ENCODE assay signal across 12 mouse cellular contexts in genomic region chr4:126295937-126296336, GRCm38 (mm10). TPM values are rescaled to one million over a fixed set of nuclear protein-coding genes. Genes with fewer than 3 reads are reported as not detected.
DNase-seq lines count a peak whose midpoint lies in the region; ATAC-seq and TF ChIP-seq lines count a peak whose summit lies in the region.
"Had no signal": no experiment of that assay in that cellular context is flagged by ENCODE, and none has a peak within 500 bp of the region (broad histone marks: within the 10 kb centered on the region; RNA-seq: fewer than 3 reads in every experiment).

No protein-coding gene starts in this region.

- TF ChIP-seq EP300 in stomach, postnatal 0 days (optimal IDR thresholded peaks at IDR 0.05), result no peak

- no peak for DNase-seq in hindbrain, postnatal 0 days (ENCODE audit: low spot score)
- DNase-seq in stomach, postnatal 0 days (ENCODE audit: low spot score), result no peak
- no peak for DNase-seq in limb, embryonic 10.5 days (ENCODE audit: low spot score)
- DNase-seq in thymus, postnatal 14 days, result no peak
- DNase-seq: gastrocnemius, postnatal 14 days had no signal

- peaks cover 54% of the 10 kb centered on the region for H3K27me3 ChIP-seq in hindbrain, embryonic 15.5 days
- peaks cover 13% of the 10 kb centered on the region; the same call in 1 of the 2 replicates for H3K27me3 ChIP-seq in hindbrain, postnatal 0 days (ENCODE audit: insufficient read depth, low read length)
- H3K27me3 ChIP-seq in stomach, embryonic 14.5 days (ENCODE audit: control insufficient read depth, insufficient read depth, low read length), result peaks cover 13% of the 10 kb centered on the region; the same call in 1 of the 2 replicates
- H3K27me3 ChIP-seq in stomach, postnatal 0 days (ENCODE audit: control insufficient read depth, insufficient read depth, low read length), result no peaks in the 10 kb centered on the region
- peaks cover 71% of the 10 kb centered on the region for H3K27me3 ChIP-seq in limb, embryonic 10.5 days (ENCODE audit: low read depth, poor library complexity, severe bottlenecking)

- no peak for ATAC-seq in hindbrain, embryonic 15.5 days (ENCODE audit: low FRiP score, low read depth)
- no peak for ATAC-seq in hindbrain, postnatal 0 days
- ATAC-seq in stomach, embryonic 14.5 days (ENCODE audit: insufficient number of reproducible peaks, insufficient read depth, low FRiP score, low read depth), result no peak
- no peak for ATAC-seq in stomach, postnatal 0 days (ENCODE audit: low FRiP score, low TSS enrichment)
- ATAC-seq in erythroid progenitor cell, adult 5-6 weeks (replicated peaks; ENCODE audit: low FRiP score, poor library complexity, severe bottlenecking), result no peak

- no peak overlapping the region for H3K4me3 ChIP-seq in hindbrain, embryonic 15.5 days
- no peak overlapping the region for H3K4me3 ChIP-seq in hindbrain, postnatal 0 days (ENCODE audit: low read length)
- H3K4me3 ChIP-seq in stomach, embryonic 14.5 days (ENCODE audit: low read depth, low read length), result no peak overlapping the region
- no peak overlapping the region for H3K4me3 ChIP-seq in stomach, postnatal 0 days (ENCODE audit: low read depth, low read length)
- H3K4me3 ChIP-seq in limb, embryonic 10.5 days, result peak overlapping the region; percentile 53

- 0 out of 2 replicates have a peak overlapping the region, but pooled peaks have one; percentile 66 for H3K4me2 ChIP-seq in hindbrain, embryonic 15.5 days
- no peak overlapping the region for H3K4me2 ChIP-seq in hindbrain, postnatal 0 days (ENCODE audit: low read depth, low read length)
- H3K4me2 ChIP-seq in stomach, embryonic 14.5 days (replicated peaks; ENCODE audit: low read depth, low read length), result peak overlapping the region; percentile 41; the same call in 1 of the 2 replicates
- no peak overlapping the region for H3K4me2 ChIP-seq in stomach, postnatal 0 days (replicated peaks; ENCODE audit: low read depth)

- TF ChIP-seq CTCF in hindbrain, postnatal 0 days (IDR thresholded peaks at IDR 0.05; ENCODE audit: low read depth), result no peak
- no peak for TF ChIP-seq CTCF in stomach, postnatal 0 days (IDR thresholded peaks at IDR 0.05; ENCODE audit: low read depth)

- H3K9me3 ChIP-seq in hindbrain, embryonic 15.5 days, result no peaks in the 10 kb centered on the region
- H3K9me3 ChIP-seq in hindbrain, postnatal 0 days (ENCODE audit: low read length), result no peaks in the 10 kb centered on the region
- no peaks in the 10 kb centered on the region for H3K9me3 ChIP-seq in stomach, embryonic 14.5 days (ENCODE audit: control insufficient read depth, low read depth, low read length)
- no peaks in the 10 kb centered on the region for H3K9me3 ChIP-seq in stomach, postnatal 0 days (ENCODE audit: control insufficient read depth, low read length)
- no peaks in the 10 kb centered on the region for H3K9me3 ChIP-seq in limb, embryonic 10.5 days (replicated peaks)
- H3K9me3 ChIP-seq: heart, embryonic 10.5 days had no signal

- 40% methylated on average over 4 of the region's 4 CpGs for WGBS in hindbrain, embryonic 15.5 days
- WGBS in hindbrain, postnatal 0 days, result 48% methylated on average over 4 of the region's 4 CpGs
- 45% methylated on average over 4 of the region's 4 CpGs for WGBS in stomach, embryonic 14.5 days
- 51% methylated on average over 4 of the region's 4 CpGs for WGBS in stomach, postnatal 0 days
- 29% methylated on average over 4 of the region's 4 CpGs for WGBS in limb, embryonic 10.5 days

- H3K36me3 ChIP-seq in hindbrain, embryonic 15.5 days, result no peaks in the 10 kb centered on the region
- no peaks in the 10 kb centered on the region for H3K36me3 ChIP-seq in hindbrain, postnatal 0 days (ENCODE audit: insufficient read depth, low read length)
- H3K36me3 ChIP-seq in stomach, embryonic 14.5 days (ENCODE audit: control insufficient read depth, insufficient read depth, low read length), result no peaks in the 10 kb centered on the region
- H3K36me3 ChIP-seq in stomach, postnatal 0 days (ENCODE audit: control insufficient read depth, insufficient read depth, low read length), result no peaks in the 10 kb centered on the region
- H3K36me3 ChIP-seq in limb, embryonic 10.5 days, result no peaks in the 10 kb centered on the region
- H3K36me3 ChIP-seq: heart, embryonic 10.5 days had no signal

- no peak overlapping the region for H3K9ac ChIP-seq in hindbrain, embryonic 15.5 days
- H3K9ac ChIP-seq in hindbrain, postnatal 0 days (replicated peaks; ENCODE audit: low read length), result no peak overlapping the region
- H3K9ac ChIP-seq in stomach, embryonic 14.5 days (replicated peaks; ENCODE audit: low read depth, low read length), result no peak overlapping the region
- no peak overlapping the region for H3K9ac ChIP-seq in stomach, postnatal 0 days (ENCODE audit: low read length)
- H3K9ac ChIP-seq: liver, embryonic 14.5 days had no signal

- no peak overlapping the region for H3K27ac ChIP-seq in hindbrain, embryonic 15.5 days (replicated peaks)
- no peak overlapping the region for H3K27ac ChIP-seq in hindbrain, postnatal 0 days
- no peak overlapping the region for H3K27ac ChIP-seq in stomach, embryonic 14.5 days (ENCODE audit: low read length)
- no peak overlapping the region for H3K27ac ChIP-seq in stomach, postnatal 0 days (replicated peaks)
- H3K27ac ChIP-seq in limb, embryonic 10.5 days, result peak overlapping the region; percentile 85; the same call in 1 of the 2 replicates
- H3K27ac ChIP-seq: liver, embryonic 14.5 days had no signal

- H3K4me1 ChIP-seq in hindbrain, embryonic 15.5 days (replicated peaks), result peaks cover 17% of the 10 kb centered on the region
- H3K4me1 ChIP-seq in hindbrain, postnatal 0 days (ENCODE audit: insufficient read depth, low read length), result peaks cover 11% of the 10 kb centered on the region
- H3K4me1 ChIP-seq in stomach, embryonic 14.5 days (ENCODE audit: control insufficient read depth, insufficient read depth, low read length), result peaks cover 14% of the 10 kb centered on the region
- peaks cover 6% of the 10 kb centered on the region for H3K4me1 ChIP-seq in stomach, postnatal 0 days (replicated peaks; ENCODE audit: control insufficient read depth, insufficient read depth)
- H3K4me1 ChIP-seq in limb, embryonic 10.5 days, result peaks cover 39% of the 10 kb centered on the region

RNA-seq across cellular contexts. Expression of gene Col8a2, which starts 9.3 kb away (rescaled TPM):
- polyA plus RNA-seq in hindbrain, embryonic 15.5 days (2015; fragmentation: Nextera tagmentation; extraction: Ambion mirVana), result 6.9 and 8.1 TPM in 2 replicates
- total RNA-seq in hindbrain, postnatal 0 days (2014; rRNA removed), result 11.6 and 17.7 TPM in 2 replicates
- polyA plus RNA-seq in hindbrain, postnatal 0 days (2015; fragmentation: Nextera tagmentation; extraction: Ambion mirVana), result 5.5 and 5.9 TPM in 2 replicates
- polyA plus RNA-seq in stomach, embryonic 14.5 days (2014; fragmentation: Nextera tagmentation; extraction: Ambion mirVana), result 10.2 and 10.8 TPM in 2 replicates
- polyA plus RNA-seq in stomach, postnatal 0 days (2015; fragmentation: Nextera tagmentation; extraction: Ambion mirVana), result 6.4 and 7.8 TPM in 2 replicates
- polyA plus RNA-seq in limb, embryonic 10.5 days (2016; fragmentation: Nextera tagmentation; extraction: Ambion mirVana), result 0.65 and 1.4 TPM in 2 replicates
- not detected in 2 replicates for total RNA-seq in erythroid progenitor cell, adult 5-6 weeks (2015; ENCODE audit: low replicate concordance)
- 0.39 TPM in 1 of 2 replicates, not detected in the other for total RNA-seq in erythroid progenitor cell, adult 5-6 weeks (2017; ENCODE audit: low replicate concordance)
- total RNA-seq: neutrophil, adult 5-6 weeks had no signal
- polyA plus RNA-seq: inflammation-experienced regulatory T-cells, adult 6 months had no signal

RNA-seq across cellular contexts. Expression of gene Adprhl2, which starts 25.6 kb away (rescaled TPM):
- 78.6 and 86.1 TPM in 2 replicates for polyA plus RNA-seq in hindbrain, embryonic 15.5 days (2015; fragmentation: Nextera tagmentation; extraction: Ambion mirVana)
- total RNA-seq in hindbrain, postnatal 0 days (2014; rRNA removed), result 64.0 and 73.9 TPM in 2 replicates
- polyA plus RNA-seq in hindbrain, postnatal 0 days (2015; fragmentation: Nextera tagmentation; extraction: Ambion mirVana), result 73.2 and 73.9 TPM in 2 replicates
- polyA plus RNA-seq in stomach, embryonic 14.5 days (2014; fragmentation: Nextera tagmentation; extraction: Ambion mirVana), result 48.5 and 50.4 TPM in 2 replicates
- 33.8 and 35.7 TPM in 2 replicates for polyA plus RNA-seq in stomach, postnatal 0 days (2015; fragmentation: Nextera tagmentation; extraction: Ambion mirVana)
- polyA plus RNA-seq in limb, embryonic 10.5 days (2016; fragmentation: Nextera tagmentation; extraction: Ambion mirVana), result 95.1 and 97.5 TPM in 2 replicates
- total RNA-seq in erythroid progenitor cell, adult 5-6 weeks (2015; ENCODE audit: low replicate concordance), result 2.2 TPM in 1 of 2 replicates, not detected in the other
- total RNA-seq in erythroid progenitor cell, adult 5-6 weeks (2017; ENCODE audit: low replicate concordance), result 4.7 and 5.5 TPM in 2 replicates

RNA-seq across cellular contexts. Expression of gene Tekt2, which starts 29.6 kb away (rescaled TPM):
- polyA plus RNA-seq in hindbrain, embryonic 15.5 days (2015; fragmentation: Nextera tagmentation; extraction: Ambion mirVana), result 10.7 and 11.4 TPM in 2 replicates
- total RNA-seq in hindbrain, postnatal 0 days (2014; rRNA removed), result 2.9 and 25.7 TPM in 2 replicates
- 16.3 and 17.3 TPM in 2 replicates for polyA plus RNA-seq in hindbrain, postnatal 0 days (2015; fragmentation: Nextera tagmentation; extraction: Ambion mirVana)
- 9.4 and 11.9 TPM in 2 replicates for polyA plus RNA-seq in stomach, embryonic 14.5 days (2014; fragmentation: Nextera tagmentation; extraction: Ambion mirVana)
- polyA plus RNA-seq in stomach, postnatal 0 days (2015; fragmentation: Nextera tagmentation; extraction: Ambion mirVana), result 3.6 and 3.9 TPM in 2 replicates
- polyA plus RNA-seq in limb, embryonic 10.5 days (2016; fragmentation: Nextera tagmentation; extraction: Ambion mirVana), result 0.35 and 0.98 TPM in 2 replicates
- total RNA-seq in erythroid progenitor cell, adult 5-6 weeks (2015; ENCODE audit: low replicate concordance), result not detected in 2 replicates
- total RNA-seq in erythroid progenitor cell, adult 5-6 weeks (2017; ENCODE audit: low replicate concordance), result not detected in 2 replicates
- total RNA-seq: neutrophil, adult 5-6 weeks had no signal
- polyA plus RNA-seq: inflammation-experienced regulatory T-cells, adult 6 months had no signal

RNA-seq across cellular contexts. Expression of gene Trappc3, which starts 33.8 kb away (rescaled TPM):
- 172 and 180 TPM in 2 replicates for polyA plus RNA-seq in hindbrain, embryonic 15.5 days (2015; fragmentation: Nextera tagmentation; extraction: Ambion mirVana)
- 88.9 and 97.4 TPM in 2 replicates for total RNA-seq in hindbrain, postnatal 0 days (2014; rRNA removed)
- polyA plus RNA-seq in hindbrain, postnatal 0 days (2015; fragmentation: Nextera tagmentation; extraction: Ambion mirVana), result 187 and 188 TPM in 2 replicates
- polyA plus RNA-seq in stomach, embryonic 14.5 days (2014; fragmentation: Nextera tagmentation; extraction: Ambion mirVana), result 14.7 and 17.1 TPM in 2 replicates
- polyA plus RNA-seq in stomach, postnatal 0 days (2015; fragmentation: Nextera tagmentation; extraction: Ambion mirVana), result 80.7 and 84.6 TPM in 2 replicates
- 83.1 and 95.3 TPM in 2 replicates for polyA plus RNA-seq in limb, embryonic 10.5 days (2016; fragmentation: Nextera tagmentation; extraction: Ambion mirVana)
- total RNA-seq in erythroid progenitor cell, adult 5-6 weeks (2015; ENCODE audit: low replicate concordance), result 10.9 and 22.3 TPM in 2 replicates
- 9.2 and 10.8 TPM in 2 replicates for total RNA-seq in erythroid progenitor cell, adult 5-6 weeks (2017; ENCODE audit: low replicate concordance)

RNA-seq across cellular contexts. Expression of gene Map7d1, which starts 39.8 kb away (rescaled TPM):
- 82.9 and 97.5 TPM in 2 replicates for polyA plus RNA-seq in hindbrain, embryonic 15.5 days (2015; fragmentation: Nextera tagmentation; extraction: Ambion mirVana)
- 106 and 109 TPM in 2 replicates for total RNA-seq in hindbrain, postnatal 0 days (2014; rRNA removed)
- 51.0 and 54.6 TPM in 2 replicates for polyA plus RNA-seq in hindbrain, postnatal 0 days (2015; fragmentation: Nextera tagmentation; extraction: Ambion mirVana)
- polyA plus RNA-seq in stomach, embryonic 14.5 days (2014; fragmentation: Nextera tagmentation; extraction: Ambion mirVana), result 37.2 and 38.7 TPM in 2 replicates
- polyA plus RNA-seq in stomach, postnatal 0 days (2015; fragmentation: Nextera tagmentation; extraction: Ambion mirVana), result 15.2 and 17.8 TPM in 2 replicates
- 56.2 and 63.2 TPM in 2 replicates for polyA plus RNA-seq in limb, embryonic 10.5 days (2016; fragmentation: Nextera tagmentation; extraction: Ambion mirVana)
- 6.7 and 12.3 TPM in 2 replicates for total RNA-seq in erythroid progenitor cell, adult 5-6 weeks (2015; ENCODE audit: low replicate concordance)
- 6.3 and 8.2 TPM in 2 replicates for total RNA-seq in erythroid progenitor cell, adult 5-6 weeks (2017; ENCODE audit: low replicate concordance)

Comparison
In these comparisons a context has a peak if more than half of its experiments do, and no peak if none do; other contexts are left out.
1. H3K4me2 ChIP-seq: peak in hindbrain, embryonic 15.5 days (single experiment) and stomach, embryonic 14.5 days (single experiment); none in hindbrain, postnatal 0 days (single experiment) and stomach, postnatal 0 days (single experiment).